ENCODE assay signal across 21 mouse cellular contexts in the genomic region with DNA sequence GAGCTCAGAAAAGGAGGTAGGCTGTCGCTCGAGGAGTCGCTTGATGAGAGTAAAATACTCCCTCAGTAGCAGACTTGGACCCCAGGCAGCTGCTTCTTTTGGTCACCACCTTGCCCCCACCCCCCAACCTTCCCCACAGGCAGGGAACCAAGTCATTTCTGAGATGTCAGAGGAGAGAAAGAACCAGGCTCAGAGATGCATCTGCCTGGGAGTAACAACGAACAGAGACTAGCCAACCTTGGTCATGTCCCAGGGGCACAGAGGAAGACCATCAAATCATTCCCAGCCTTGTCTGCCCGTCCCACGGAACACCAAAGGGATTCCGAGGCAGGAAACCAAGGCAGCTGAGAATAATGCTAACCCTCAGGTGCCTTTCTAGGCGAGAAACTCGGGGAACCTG.
"Had no signal": no experiment of that assay in that cellular context is flagged by ENCODE, and none has a peak within 500 bp of the region (broad histone marks: within the 10 kb centered on the region; RNA-seq: fewer than 3 reads in every experiment).

No protein-coding gene starts in this region.

- H3K36me3 ChIP-seq: limb, embryonic 12.5 days; limb, embryonic 15.5 days; midbrain, embryonic 13.5 days; neural tube, embryonic 12.5 days had no signal

- H3K4me1 ChIP-seq: limb, embryonic 12.5 days; limb, embryonic 15.5 days had no signal

- H3K27ac ChIP-seq: kidney, postnatal 0 days; limb, embryonic 12.5 days; limb, embryonic 15.5 days; liver, embryonic 14.5 days; macrophage; midbrain, embryonic 13.5 days; neural tube, embryonic 12.5 days; stomach, postnatal 0 days had no signal

- H3K9ac ChIP-seq: limb, embryonic 12.5 days; limb, embryonic 15.5 days; liver, embryonic 14.5 days; liver, postnatal 0 days; lung, embryonic 14.5 days; midbrain, embryonic 13.5 days; neural tube, embryonic 12.5 days had no signal

- ATAC-seq: intestine, postnatal 0 days; liver, postnatal 0 days; lung, postnatal 0 days; midbrain, embryonic 13.5 days had no signal

- H3K4me3 ChIP-seq: limb, embryonic 12.5 days; limb, embryonic 15.5 days; midbrain, embryonic 13.5 days; neural tube, embryonic 12.5 days had no signal

- H3K4me2 ChIP-seq: limb, embryonic 12.5 days; limb, embryonic 15.5 days; liver, embryonic 11.5 days; lung, embryonic 14.5 days; midbrain, embryonic 13.5 days; neural tube, embryonic 12.5 days had no signal

- H3K27me3 ChIP-seq: limb, embryonic 12.5 days; limb, embryonic 15.5 days; neural tube, embryonic 12.5 days had no signal

- H3K9me3 ChIP-seq: limb, embryonic 12.5 days; limb, embryonic 15.5 days; midbrain, embryonic 13.5 days; neural tube, embryonic 12.5 days had no signal

- DNase-seq: kidney, adult 2 months; kidney, postnatal 25 days; left cerebral cortex, postnatal 4 days; liver, postnatal 0 days; lung, embryonic 14.5 days; right cerebral cortex, adult 18-20 months; right cerebral cortex, postnatal 14 days; right cerebral cortex, postnatal 4 days; thymus, adult 2 months; thymus, postnatal 14 days had no signal
